Mouse (Mus musculus): Measurements from ENCODE around the gene Ppme1. TPM values are rescaled to one million over a fixed set of nuclear protein-coding genes. Genes with fewer than 3 reads are reported as not detected.
A peak's percentile ranks its signal among the peaks of the same experiment; 100 is the strongest.

Gene Ppme1
- polyA plus RNA-seq, 1 experiment from 2014 or later: 145 TPM

DNA sequence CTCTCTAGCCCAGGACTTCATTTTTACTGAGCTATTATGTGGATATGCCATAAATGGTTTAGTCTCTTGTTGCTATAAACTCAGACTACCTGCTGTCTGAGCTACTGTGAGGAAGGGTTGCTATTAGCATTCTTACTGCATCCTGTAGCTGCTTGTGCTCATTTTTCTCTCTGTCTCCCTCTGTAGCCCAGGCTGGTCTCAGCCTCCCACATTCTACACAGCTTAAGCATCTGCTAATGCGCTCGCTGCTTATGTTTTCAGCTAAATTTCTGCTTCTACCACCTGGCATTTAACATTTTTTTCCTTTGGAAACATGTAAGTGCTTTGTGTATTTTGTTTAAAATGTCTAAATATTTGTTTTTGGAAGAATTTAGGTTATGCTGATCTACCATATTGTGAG, 76.4 kb downstream of the Ppme1 start:
- ATAC-seq (replicated peaks): no peak; the same call in 1 of the 2 replicates
- no peaks in the 10 kb centered on the region for H3K4me1 ChIP-seq
- no peaks in the 10 kb centered on the region for H3K27me3 ChIP-seq
- no peak overlapping the region for H3K4me2 ChIP-seq (replicated peaks)
- no peak overlapping the region for H3K27ac ChIP-seq (replicated peaks)
- WGBS: 77% methylated on average over 2 of the region's 2 CpGs
- H3K9me3 ChIP-seq: no peaks in the 10 kb centered on the region
- no peaks in the 10 kb centered on the region for H3K36me3 ChIP-seq
- H3K9ac ChIP-seq (replicated peaks): no peak overlapping the region
- H3K4me3 ChIP-seq: no peak overlapping the region

DNA sequence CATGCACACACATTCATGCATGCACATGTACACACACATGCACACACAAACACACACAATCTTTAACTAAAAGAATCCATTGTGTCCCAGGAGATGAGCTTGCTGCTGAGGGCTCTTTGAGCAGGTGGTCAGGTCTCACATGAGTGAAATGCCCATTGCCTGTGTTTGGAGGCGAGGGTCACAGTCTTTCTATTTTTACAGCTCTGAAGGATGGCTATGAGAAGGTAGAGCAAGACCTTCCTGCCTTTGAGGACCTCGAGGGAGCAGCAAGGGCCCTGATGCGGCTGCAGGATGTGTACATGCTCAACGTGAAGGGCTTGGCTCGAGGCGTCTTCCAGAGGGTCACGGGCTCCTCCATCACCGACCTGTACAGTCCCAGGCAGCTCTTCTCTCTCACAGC, 78.6 kb downstream of the Ppme1 start:
- no peaks in the 10 kb centered on the region for H3K27me3 ChIP-seq
- H3K27ac ChIP-seq (replicated peaks): no peak overlapping the region
- H3K4me2 ChIP-seq (replicated peaks): no peak overlapping the region
- H3K4me3 ChIP-seq: no peak overlapping the region
- no peaks in the 10 kb centered on the region for H3K9me3 ChIP-seq
- ATAC-seq (replicated peaks): no peak
- peaks cover 5% of the 10 kb centered on the region for H3K4me1 ChIP-seq
- no peaks in the 10 kb centered on the region for H3K36me3 ChIP-seq
- 86% methylated on average over 8 of the region's 8 CpGs for WGBS
- H3K9ac ChIP-seq (replicated peaks): no peak overlapping the region

DNA sequence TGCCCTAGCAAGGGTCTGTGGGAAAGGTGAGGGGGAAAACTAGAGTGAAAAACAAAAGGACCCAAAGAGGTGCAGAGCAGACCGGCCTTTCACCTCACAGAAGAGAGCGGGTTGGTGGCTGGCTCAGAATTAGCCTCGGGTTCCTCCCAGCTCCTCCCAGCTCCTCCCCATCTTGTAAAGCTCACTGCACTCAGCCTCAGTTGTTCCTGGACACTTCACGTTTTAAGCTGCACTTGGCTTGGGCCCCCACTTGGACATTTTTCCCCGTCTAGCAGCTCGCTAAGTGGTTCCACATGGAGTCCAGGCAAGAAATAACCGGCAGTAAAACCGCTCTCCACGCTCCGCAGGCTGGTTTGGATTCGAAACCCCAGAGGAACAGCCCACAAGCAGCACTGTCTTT, 83.5 kb downstream of the Ppme1 start:
- Histone ChIP-seq H3K36me3 (no peaks in the 10 kb centered on the region), H3K27me3 (peaks cover 7% of the 10 kb centered on the region; the same call in 1 of the 2 replicates), H3K4me2 (replicated peaks) (peak overlapping the region; percentile 13; the same call in 1 of the 2 replicates), H3K9me3 (no peaks in the 10 kb centered on the region), H3K27ac (replicated peaks) (peak overlapping the region; percentile 62), H3K4me1 (peaks cover 19% of the 10 kb centered on the region), H3K4me3 (no peak overlapping the region), H3K9ac (replicated peaks) (no peak overlapping the region)
- peak; percentile 21; the same call in 1 of the 2 replicates for ATAC-seq (replicated peaks)
- WGBS: 37% methylated on average over 11 of the region's 11 CpGs

DNA sequence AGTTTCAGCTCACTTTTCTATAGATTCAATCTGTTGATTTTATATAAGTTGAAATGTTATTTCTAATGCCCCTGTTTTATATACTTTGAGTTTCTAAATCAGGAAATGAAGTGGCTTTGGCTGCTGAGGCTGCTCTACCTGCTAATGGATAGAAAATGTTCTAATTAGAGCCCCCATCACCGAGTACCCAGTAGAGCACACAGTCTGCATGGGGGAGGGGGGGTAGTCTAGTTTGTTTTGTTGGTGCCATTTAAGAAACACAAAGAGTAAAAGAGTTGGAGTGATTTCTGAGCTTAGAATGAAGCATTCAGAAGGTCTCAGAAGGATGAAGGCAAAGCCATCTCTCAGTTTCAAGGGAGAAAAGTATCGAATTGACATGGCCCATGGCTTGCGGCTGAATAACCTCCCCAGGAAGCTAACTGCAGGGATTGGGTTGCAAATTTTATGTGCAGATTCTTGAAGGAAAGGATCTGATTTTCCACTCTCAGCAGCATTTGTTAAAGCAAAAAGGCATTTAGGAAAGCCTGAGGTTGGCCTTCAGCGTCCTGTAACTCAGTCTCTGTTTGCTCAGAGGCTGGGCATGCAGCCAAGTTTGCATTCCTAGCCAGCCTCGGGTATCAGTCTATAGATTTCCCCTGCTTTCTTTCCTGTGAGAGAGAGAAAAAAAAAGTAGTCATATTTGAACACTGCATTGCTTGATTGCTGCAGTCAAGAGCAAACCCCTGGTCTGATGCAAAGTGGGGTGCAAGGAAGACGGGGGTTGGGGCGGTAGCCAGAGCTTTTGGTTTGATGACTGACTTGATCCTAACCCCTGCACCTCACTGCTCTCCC, 84.1 kb downstream of the Ppme1 start:
- Histone ChIP-seq H3K4me3 (no peak overlapping the region), H3K9me3 (no peaks in the 10 kb centered on the region), H3K36me3 (no peaks in the 10 kb centered on the region), H3K4me1 (peaks cover 24% of the 10 kb centered on the region), H3K9ac (replicated peaks) (no peak overlapping the region), H3K4me2 (replicated peaks) (peak overlapping the region; percentile 13; the same call in 1 of the 2 replicates), H3K27me3 (peaks cover 7% of the 10 kb centered on the region; the same call in 1 of the 2 replicates), H3K27ac (replicated peaks) (peak overlapping the region; percentile 62)
- peak; percentile 63; the same call in 1 of the 2 replicates for ATAC-seq (replicated peaks)
- WGBS: 12% methylated on average over 7 of the region's 7 CpGs

DNA sequence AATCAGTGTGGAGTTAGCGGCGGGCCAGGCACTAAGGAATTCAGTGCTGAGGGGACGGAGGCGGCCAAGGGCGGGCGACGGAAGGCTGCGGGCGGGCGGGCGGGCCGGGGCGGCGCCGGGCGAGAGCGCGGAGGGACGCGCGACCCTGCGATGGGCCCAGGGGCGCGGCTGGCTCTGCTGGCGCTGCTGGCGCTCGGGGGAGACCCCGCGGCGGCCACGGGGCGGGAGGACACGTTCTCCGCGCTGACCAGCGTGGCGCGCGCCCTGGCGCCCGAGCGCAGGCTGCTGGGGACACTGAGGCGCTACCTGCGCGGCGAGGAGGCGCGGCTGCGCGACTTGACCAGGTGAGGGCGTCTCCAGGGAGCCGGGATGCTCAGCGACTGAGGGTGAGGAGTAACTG, 86.7 kb downstream of the Ppme1 start, which contains the start of gene P4ha3:
TSS of gene P4ha3 (plus strand) at position 138 of the 400 bp plus-strand sequence.
- Histone ChIP-seq H3K27ac (replicated peaks) (no peak within 1 kb of the TSS), H3K9ac (replicated peaks) (peak within 1 kb of the TSS; percentile 52), H3K4me2 (replicated peaks) (peak within 1 kb of the TSS; percentile 77), H3K27me3 (peaks cover 7% of the 10 kb centered on the region; the same call in 1 of the 2 replicates), H3K36me3 (no peaks in the 10 kb centered on the region), H3K4me3 (peak within 1 kb of the TSS; percentile 47), H3K9me3 (no peaks in the 10 kb centered on the region), H3K4me1 (peaks cover 24% of the 10 kb centered on the region)
- peak; percentile 48; the same call in 1 of the 2 replicates for ATAC-seq (replicated peaks)
- WGBS: under 1% methylated on average over 43 of the region's 53 CpGs

DNA sequence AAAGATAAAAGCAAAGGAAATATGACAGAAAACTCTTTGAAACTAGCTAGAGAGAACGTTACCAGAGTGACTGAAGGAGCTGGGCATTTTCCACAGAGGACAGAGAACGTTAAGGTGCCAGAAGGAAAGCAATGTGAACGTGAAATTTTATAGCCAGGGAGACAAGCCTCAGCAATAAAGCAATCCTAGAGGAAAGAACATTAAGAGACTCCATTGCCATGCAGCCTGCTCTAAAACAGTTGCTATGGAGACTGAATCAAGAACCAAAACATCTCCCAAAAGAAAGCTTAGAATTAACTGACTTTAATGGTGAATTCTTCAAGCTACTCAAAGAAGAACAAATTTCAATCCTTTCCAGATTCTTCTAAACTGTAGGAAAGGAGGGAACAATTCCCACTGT, 88.8 kb downstream of the Ppme1 start:
- WGBS: 27% methylated on average over 3 of the region's 3 CpGs
- Histone ChIP-seq H3K27ac (replicated peaks) (no peak overlapping the region), H3K4me1 (peaks cover 16% of the 10 kb centered on the region), H3K4me3 (no peak overlapping the region), H3K27me3 (peaks cover 7% of the 10 kb centered on the region; the same call in 1 of the 2 replicates), H3K9me3 (no peaks in the 10 kb centered on the region), H3K4me2 (replicated peaks) (no peak overlapping the region), H3K9ac (replicated peaks) (no peak overlapping the region), H3K36me3 (no peaks in the 10 kb centered on the region)
- ATAC-seq (replicated peaks): no peak

DNA sequence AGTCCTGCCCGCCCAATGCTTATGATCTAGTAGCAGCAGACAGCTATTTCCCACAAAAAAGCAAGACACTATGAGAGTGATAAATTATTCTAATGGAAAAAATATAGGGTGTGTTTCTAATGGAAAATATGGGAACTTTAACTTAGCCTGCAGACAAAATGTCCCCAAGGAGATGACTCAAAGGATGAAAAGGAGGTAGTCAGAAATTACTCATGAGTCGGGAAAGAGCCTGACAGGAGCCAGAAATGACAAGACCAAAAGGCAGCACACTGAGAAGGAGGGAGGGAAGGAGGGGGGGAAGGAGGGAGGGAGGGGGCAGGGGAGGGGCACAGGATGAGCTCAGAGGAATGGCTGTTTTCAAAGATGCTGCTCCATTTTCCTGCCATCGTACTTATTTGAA, 90.5 kb downstream of the Ppme1 start:
- no peak for ATAC-seq (replicated peaks)
- Histone ChIP-seq H3K36me3 (no peaks in the 10 kb centered on the region), H3K9me3 (no peaks in the 10 kb centered on the region), H3K27ac (replicated peaks) (no peak overlapping the region), H3K9ac (replicated peaks) (no peak overlapping the region), H3K4me3 (no peak overlapping the region), H3K4me2 (replicated peaks) (no peak overlapping the region), H3K4me1 (peaks cover 10% of the 10 kb centered on the region; the same call in 1 of the 2 replicates), H3K27me3 (peaks cover 7% of the 10 kb centered on the region; the same call in 1 of the 2 replicates)
- 40% methylated on average over 3 of the region's 3 CpGs for WGBS

DNA sequence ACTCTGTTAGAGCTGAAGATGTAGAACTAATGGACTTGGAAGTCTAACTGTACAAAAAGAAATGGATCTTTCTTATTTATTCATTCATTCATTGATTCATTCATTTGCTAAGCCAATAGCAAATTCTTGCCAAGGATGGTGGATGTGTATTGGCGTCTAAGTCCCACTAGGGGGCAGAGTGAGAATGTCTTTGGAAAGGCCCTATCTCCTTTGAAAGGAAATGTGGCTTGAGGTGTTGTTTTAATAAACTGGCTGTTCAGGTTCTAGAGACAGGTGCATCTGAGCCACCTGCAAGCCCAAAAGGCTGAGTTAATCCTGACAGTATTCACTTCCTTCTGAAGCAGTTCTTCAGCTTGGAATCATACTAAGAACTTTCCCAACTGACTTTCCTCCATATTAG, 92.3 kb downstream of the Ppme1 start:
- Histone ChIP-seq H3K27ac (replicated peaks) (no peak overlapping the region), H3K4me1 (0 out of 2 replicates have a peak, but pooled peaks cover 4% of the 10 kb centered on the region), H3K4me3 (no peak overlapping the region), H3K27me3 (peaks cover 7% of the 10 kb centered on the region; the same call in 1 of the 2 replicates), H3K4me2 (replicated peaks) (no peak overlapping the region), H3K9me3 (no peaks in the 10 kb centered on the region), H3K9ac (replicated peaks) (no peak overlapping the region), H3K36me3 (no peaks in the 10 kb centered on the region)
- no peak for ATAC-seq (replicated peaks)
- 0% methylated on average over 1 of the region's 1 CpGs for WGBS

Other genes starting within 250 kb of the Ppme1 start
- 17.8 and 21.4 TPM in 2 replicates for gene Lipt2, start 213.0 kb downstream of the Ppme1 start, polyA plus RNA-seq (2015; fragmentation: Nextera tagmentation; extraction: Ambion mirVana)
- gene Kcne3, start 195.8 kb downstream of the Ppme1 start, polyA plus RNA-seq (2015; fragmentation: Nextera tagmentation; extraction: Ambion mirVana): 0.66 and 1.0 TPM in 2 replicates
- 13.5 and 14.5 TPM in 2 replicates for gene Pgm2l1, start 144.9 kb downstream of the Ppme1 start, polyA plus RNA-seq (2015; fragmentation: Nextera tagmentation; extraction: Ambion mirVana)
- 2.4 and 2.7 TPM in 2 replicates for gene P4ha3, start 86.8 kb downstream of the Ppme1 start, polyA plus RNA-seq (2015; fragmentation: Nextera tagmentation; extraction: Ambion mirVana)
- gene C2cd3, start 74 bp downstream of the Ppme1 start, polyA plus RNA-seq (2015; fragmentation: Nextera tagmentation; extraction: Ambion mirVana): 28.8 and 29.7 TPM in 2 replicates
- not detected in 2 replicates for gene Ucp3, start 100.7 kb upstream of the Ppme1 start, polyA plus RNA-seq (2015; fragmentation: Nextera tagmentation; extraction: Ambion mirVana)
- gene Ucp2, start 121.0 kb upstream of the Ppme1 start, polyA plus RNA-seq (2015; fragmentation: Nextera tagmentation; extraction: Ambion mirVana): 47.4 and 48.4 TPM in 2 replicates
- 2.6 and 4.9 TPM in 2 replicates for gene Dnajb13, start 142.7 kb upstream of the Ppme1 start, polyA plus RNA-seq (2015; fragmentation: Nextera tagmentation; extraction: Ambion mirVana)
- 14.1 and 14.9 TPM in 2 replicates for gene Coa4, start 164.8 kb upstream of the Ppme1 start, polyA plus RNA-seq (2015; fragmentation: Nextera tagmentation; extraction: Ambion mirVana)
- 194 and 207 TPM in 2 replicates for gene Rab6a, start 235.1 kb upstream of the Ppme1 start, polyA plus RNA-seq (2015; fragmentation: Nextera tagmentation; extraction: Ambion mirVana)
- 74.9 and 76.3 TPM in 2 replicates for gene Mrpl48, start 236.0 kb upstream of the Ppme1 start, polyA plus RNA-seq (2015; fragmentation: Nextera tagmentation; extraction: Ambion mirVana)